Mouse (Mus musculus) erythroblast, embryonic 14.5 days (primary cell): ENCODE results near the gene Slf1. TPM values are rescaled to one million over a fixed set of nuclear protein-coding genes. Genes with fewer than 3 reads are reported as not detected.
A peak's percentile ranks its signal among the peaks of the same experiment; 100 is the strongest.
"Not testable (repeated sequence)": the region's sequence is repeated elsewhere in the genome, so short reads cannot be mapped to it uniquely, and the experiment has no call there.

Source experiments
- H3K27me3 ChIP-seq: 2 replicates; pipeline ENCODE4 v1.6.1; 2012; ENCODE audit warnings: inconsistent platforms; ENCODE audit not compliant: control insufficient read depth
- H3K36me3 ChIP-seq: 2 replicates; pipeline ENCODE4 v1.6.1; 2012; ENCODE audit warnings: mild to moderate bottlenecking, inconsistent platforms; ENCODE audit not compliant: control insufficient read depth
- H3K4me1 ChIP-seq: 2 replicates; pipeline ENCODE4 v1.6.1; 2012; ENCODE audit warnings: inconsistent platforms; ENCODE audit not compliant: control insufficient read depth
- H3K4me3 ChIP-seq: replicated peaks from 2 replicates; pipeline ENCODE3; 2012; ENCODE audit warnings: moderate library complexity, mild to moderate bottlenecking, inconsistent platforms
- H3K9me3 ChIP-seq: 2 replicates; pipeline ENCODE4 v1.6.1; 2012; ENCODE audit warnings: low read length, inconsistent platforms, mixed read lengths; ENCODE audit not compliant: control insufficient read depth
- GATA1 ChIP-seq: IDR thresholded peaks from 2 replicates; pipeline ENCODE4 v1.6.1; 2012; ENCODE audit warnings: low read length, inconsistent platforms, mixed read lengths
- TAL1 ChIP-seq: IDR thresholded peaks from 3 replicates; pipeline ENCODE4 v1.6.1; 2012; ENCODE audit warnings: low read length, inconsistent platforms, mixed read lengths
- polyA plus RNA-seq: library from polyadenylated mRNA; stranded (reverse); fragments of >175 nt; gene quantifications from 2 replicates; pipeline ENCODE4 v1.2.3, GENCODE M21; 2012

Slf1 gene
- polyA plus RNA-seq, result 0.07 and 0.08 TPM in 2 replicates

DNA sequence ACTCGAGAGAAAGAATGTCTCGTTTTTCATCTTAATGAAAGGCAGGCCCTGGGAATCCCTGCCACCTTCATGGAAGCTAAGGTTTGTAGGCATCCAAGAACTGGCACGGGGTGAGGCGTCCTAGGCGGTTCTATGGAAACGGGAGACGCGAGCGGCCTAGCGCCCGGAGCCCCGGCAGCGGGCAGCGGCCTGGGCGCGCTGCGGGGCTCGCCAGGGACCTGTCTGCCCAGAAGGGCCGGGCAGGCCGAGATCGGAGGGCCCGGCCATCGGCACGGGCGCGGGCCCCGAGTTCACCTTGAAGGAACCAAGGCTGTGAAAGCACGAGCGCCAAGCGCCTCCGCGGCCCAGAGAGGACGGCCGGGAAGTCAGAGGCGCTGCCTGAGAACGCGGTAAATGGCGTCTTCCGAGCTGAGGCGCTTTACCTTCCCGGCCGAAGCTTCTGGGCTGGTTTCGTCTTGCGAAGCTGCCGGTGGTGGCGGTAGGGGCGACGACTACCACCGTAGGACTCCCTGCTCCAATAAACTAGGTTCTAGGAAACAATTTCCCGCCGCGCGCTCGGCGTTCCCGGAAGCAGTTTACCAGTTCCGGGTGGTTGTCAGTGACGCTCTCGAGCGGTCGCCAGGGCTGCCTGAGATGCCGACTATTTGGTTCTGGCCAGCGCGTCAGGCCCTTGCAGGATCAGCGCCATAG is at the start of gene Slf1, which contains the start of gene 2210408I21Rik:
Slf1 (minus strand) TSS at position 543 of the 690 bp plus-strand sequence.
2210408I21Rik (plus strand) TSS at position 610 of the 690 bp plus-strand sequence.
- H3K4me1 ChIP-seq, result peaks cover 10% of the 10 kb centered on the region
- H3K9me3 ChIP-seq, result no peaks in the 10 kb centered on the region
- TF ChIP-seq TAL1, result no peak
- no peak for TF ChIP-seq GATA1
- H3K27me3 ChIP-seq, result no peaks in the 10 kb centered on the region
- no peaks in the 10 kb centered on the region for H3K36me3 ChIP-seq
- peak within 1 kb of the TSS; percentile 77 for H3K4me3 ChIP-seq

DNA sequence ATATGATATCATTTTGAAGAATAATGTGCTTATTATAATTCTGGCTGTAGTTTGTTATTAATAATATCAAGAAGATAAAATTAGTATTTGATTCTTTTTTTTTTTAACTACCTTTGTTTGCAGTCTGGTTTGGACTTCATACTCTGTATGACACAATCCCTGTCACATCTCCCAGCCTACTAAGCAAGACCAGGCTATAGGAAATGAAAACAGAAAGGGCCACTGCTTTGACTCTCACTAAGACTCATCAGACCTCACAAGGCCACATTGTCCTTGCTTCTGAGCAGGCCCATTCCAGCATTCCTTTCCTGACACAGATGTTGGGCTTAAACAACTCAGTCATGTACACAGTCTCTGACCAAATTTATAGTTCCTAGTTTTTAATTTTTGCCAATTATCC is 42.7 kb upstream of the Slf1 start:
- H3K4me3 ChIP-seq, result no peak overlapping the region
- no peaks in the 10 kb centered on the region for H3K36me3 ChIP-seq
- no peaks in the 10 kb centered on the region for H3K27me3 ChIP-seq
- H3K9me3 ChIP-seq, result no peaks in the 10 kb centered on the region
- TF ChIP-seq GATA1, result no peak
- no peaks in the 10 kb centered on the region for H3K4me1 ChIP-seq

DNA sequence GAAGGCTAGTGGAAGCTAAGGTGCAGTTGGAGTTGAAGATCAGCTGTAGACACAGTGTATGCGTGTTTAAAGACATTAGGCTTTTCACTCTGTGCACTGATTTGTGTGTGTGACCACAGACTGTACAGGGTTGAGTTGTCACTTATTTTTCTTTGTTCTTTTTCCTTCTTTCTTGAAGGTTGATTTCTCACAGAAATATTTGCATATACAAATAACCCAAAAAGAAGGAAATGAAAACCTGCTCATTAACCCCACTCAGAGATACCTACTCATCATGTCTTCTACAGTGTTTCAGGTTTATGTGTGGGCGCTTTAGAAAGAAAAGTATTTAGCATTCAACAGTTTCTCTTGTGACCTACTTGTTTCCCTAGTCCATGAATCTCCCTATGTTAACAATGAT is 5.6 kb upstream of the Slf1 start:
- Histone ChIP-seq H3K36me3 (no peaks in the 10 kb centered on the region), H3K4me1 (peaks cover 2% of the 10 kb centered on the region), H3K27me3 (no peaks in the 10 kb centered on the region), H3K4me3 (no peak overlapping the region), H3K9me3 (no peaks in the 10 kb centered on the region)
- no peak for TF ChIP-seq TAL1

DNA sequence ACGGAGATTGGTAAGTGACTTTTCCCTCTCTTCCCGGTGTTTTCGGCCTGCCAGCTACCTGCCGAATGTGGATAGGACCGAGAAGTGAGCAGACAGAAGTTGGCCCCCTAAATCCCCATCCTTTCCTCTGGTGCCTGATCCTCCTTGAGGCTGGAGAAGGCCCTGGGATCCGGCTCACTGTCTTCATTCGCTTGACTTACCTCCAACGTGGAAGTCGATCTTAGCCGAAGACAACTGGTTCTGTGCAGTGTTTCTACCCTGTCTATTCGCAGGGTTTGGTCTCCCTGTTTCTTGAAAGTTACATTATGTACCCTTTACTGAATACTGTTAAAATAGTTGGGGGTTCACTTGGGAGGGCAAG is 328 bp upstream of the Slf1 start:
- Histone ChIP-seq H3K4me1 (peaks cover 10% of the 10 kb centered on the region), H3K36me3 (no peaks in the 10 kb centered on the region), H3K9me3 (no peaks in the 10 kb centered on the region), H3K27me3 (no peaks in the 10 kb centered on the region), H3K4me3 (peak overlapping the region; percentile 77)
- TF ChIP-seq TAL1 (no peak), GATA1 (no peak)

DNA sequence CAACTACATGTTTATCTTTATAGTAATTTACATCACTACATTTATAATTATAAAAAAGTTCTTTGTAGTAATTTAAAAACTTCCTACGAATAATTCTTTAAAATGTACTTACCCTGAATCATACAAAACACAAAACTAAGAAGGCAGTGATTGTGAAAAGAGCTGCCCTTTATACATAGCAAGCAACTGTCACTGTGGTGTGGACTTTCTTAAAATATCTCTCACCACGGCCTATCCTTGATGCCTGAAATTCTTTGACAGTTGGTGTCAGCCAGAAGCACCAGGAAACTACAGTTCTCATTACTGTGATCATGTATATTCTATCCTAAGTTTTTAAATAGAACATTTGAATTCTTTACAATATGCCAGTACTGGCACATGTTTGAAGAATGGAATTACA is 4.1 kb downstream of the Slf1 start:
- no peaks in the 10 kb centered on the region for H3K9me3 ChIP-seq
- H3K4me3 ChIP-seq, result no peak overlapping the region
- H3K27me3 ChIP-seq, result no peaks in the 10 kb centered on the region
- H3K4me1 ChIP-seq, result peaks cover 12% of the 10 kb centered on the region
- no peak for TF ChIP-seq TAL1
- no peak for TF ChIP-seq GATA1
- H3K36me3 ChIP-seq, result no peaks in the 10 kb centered on the region

DNA sequence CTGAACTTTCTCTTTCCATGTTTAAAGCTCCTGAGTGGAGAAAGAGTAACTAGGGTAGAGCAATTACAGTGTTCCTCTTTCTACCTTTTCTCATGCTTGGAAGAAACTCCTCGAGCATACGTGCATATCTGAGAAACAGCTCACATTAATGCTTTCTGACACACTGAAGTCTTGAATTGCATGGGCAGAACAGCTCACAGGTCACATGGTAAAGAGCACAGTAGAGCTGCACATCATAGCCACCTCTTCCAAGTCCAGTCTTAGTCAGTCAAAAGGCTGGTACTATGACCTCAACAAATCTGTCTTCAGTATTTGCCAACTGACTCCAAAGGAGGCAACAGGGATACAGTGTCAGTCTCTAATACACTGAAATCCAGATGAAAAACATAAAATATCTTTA is 7.0 kb downstream of the Slf1 start:
- Histone ChIP-seq H3K4me3 (no peak overlapping the region), H3K27me3 (no peaks in the 10 kb centered on the region), H3K36me3 (peaks cover 7% of the 10 kb centered on the region), H3K4me1 (peaks cover 8% of the 10 kb centered on the region), H3K9me3 (no peaks in the 10 kb centered on the region)
- TF ChIP-seq TAL1 (no peak), GATA1 (no peak)

DNA sequence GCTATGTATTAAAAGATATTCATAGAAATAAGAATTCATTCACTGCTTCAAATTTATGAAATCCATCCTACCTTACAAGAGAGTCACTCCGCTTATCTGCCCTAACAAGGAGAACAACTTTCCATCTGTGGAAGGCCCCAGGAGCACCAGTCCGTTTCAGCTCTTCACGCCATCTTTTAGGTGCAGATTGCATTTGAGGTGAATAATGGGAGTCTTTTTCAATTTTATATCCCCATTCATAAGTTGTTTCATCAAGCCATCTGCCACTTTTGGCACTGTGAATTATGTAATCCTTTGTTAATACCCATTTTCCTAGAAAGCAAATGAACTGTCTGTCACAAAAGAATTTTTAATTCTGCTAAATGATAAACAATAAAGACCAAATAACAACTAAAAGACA is 10.1 kb downstream of the Slf1 start:
- TF ChIP-seq TAL1 (no peak), GATA1 (no peak)
- Histone ChIP-seq H3K36me3 (peaks cover 18% of the 10 kb centered on the region), H3K4me1 (peaks cover 2% of the 10 kb centered on the region; the same call in 1 of the 2 replicates), H3K9me3 (no peaks in the 10 kb centered on the region), H3K4me3 (no peak overlapping the region), H3K27me3 (no peaks in the 10 kb centered on the region)

DNA sequence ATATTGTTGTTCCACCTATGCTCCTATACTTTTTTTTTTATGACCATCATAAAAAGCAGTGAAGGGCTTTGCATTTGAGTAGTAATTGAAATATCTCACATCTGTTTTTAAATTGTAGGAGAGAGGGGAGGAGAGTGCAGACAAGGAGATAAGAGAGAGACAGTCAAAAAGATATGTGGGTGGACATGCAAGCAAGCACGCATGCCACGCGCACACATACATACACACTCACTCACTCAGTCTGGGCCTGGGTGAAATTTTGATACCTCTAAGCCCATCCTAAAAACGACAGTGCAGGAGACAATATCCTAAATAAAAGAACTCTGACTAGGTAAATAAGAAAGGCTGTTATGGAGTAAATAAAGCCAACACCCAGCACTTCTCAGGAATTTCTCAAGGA is 16.6 kb downstream of the Slf1 start:
- Histone ChIP-seq H3K9me3 (no peaks in the 10 kb centered on the region), H3K27me3 (no peaks in the 10 kb centered on the region)

DNA sequence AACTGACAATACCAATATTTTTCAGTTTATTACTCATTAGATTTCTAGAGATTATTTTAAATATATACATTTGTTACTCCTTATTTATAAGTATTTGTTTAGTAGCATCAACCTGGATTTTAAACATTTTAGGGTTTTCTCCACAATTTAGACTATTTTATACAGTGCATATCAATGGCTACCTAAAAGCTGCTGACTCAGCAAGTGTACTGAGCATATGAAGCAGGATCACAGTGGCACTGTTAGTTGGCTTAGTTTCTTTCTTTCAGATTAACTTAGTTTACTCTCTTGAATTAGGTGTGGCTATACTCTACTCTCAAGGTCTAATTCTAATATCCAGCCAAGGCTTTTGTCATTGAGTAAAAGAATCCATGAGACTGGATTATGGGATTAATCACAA is 27.5 kb downstream of the Slf1 start:
- TF ChIP-seq TAL1, result no peak
- TF ChIP-seq GATA1, result no peak

More for the DNA sequence above, 16.6 kb downstream of the Slf1 start:
- Histone ChIP-seq H3K4me3 (no peak overlapping the region), H3K4me1 (peaks cover 6% of the 10 kb centered on the region), H3K36me3 (peaks cover 16% of the 10 kb centered on the region)
- TF ChIP-seq GATA1 (no peak), TAL1 (no peak)

DNA sequence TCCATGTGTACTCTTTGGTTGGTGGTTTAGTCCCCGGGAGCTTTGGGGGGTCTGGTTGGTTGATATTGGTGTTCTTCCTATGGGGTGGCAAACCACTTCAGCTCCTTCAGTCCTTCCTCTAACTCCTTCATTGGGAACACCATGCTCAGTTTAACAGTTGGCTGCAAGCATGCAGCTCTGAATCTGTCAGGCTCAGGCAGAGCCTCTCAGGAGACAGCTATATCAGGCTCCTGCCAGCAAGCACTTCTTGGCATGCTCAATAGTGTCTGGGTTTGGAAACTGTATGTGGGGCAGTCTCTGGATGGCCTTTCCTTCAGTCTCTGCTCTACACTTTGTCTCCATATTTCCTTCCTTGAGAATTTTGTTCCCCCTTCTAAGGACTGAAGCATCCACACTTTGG is 42.4 kb downstream of the Slf1 start:
- not testable (repeated sequence) for H3K27me3 ChIP-seq, H3K4me1 ChIP-seq, H3K9me3 ChIP-seq, H3K4me3 ChIP-seq
- H3K36me3 ChIP-seq, result peaks cover 25% of the 10 kb centered on the region

More for the DNA sequence above, 27.5 kb downstream of the Slf1 start:
- no peaks in the 10 kb centered on the region for H3K4me1 ChIP-seq
- no peak overlapping the region for H3K4me3 ChIP-seq
- peaks cover 27% of the 10 kb centered on the region for H3K36me3 ChIP-seq
- no peaks in the 10 kb centered on the region for H3K9me3 ChIP-seq
- no peaks in the 10 kb centered on the region for H3K27me3 ChIP-seq
